Mouse (Mus musculus) forebrain, postnatal 0 days (tissue): ENCODE measurements at regions not wholly inside any gene's neighbourhood (a gene's known extent, or its start where the extent isn't known, plus 50 kb on each side); places are given as distances from the start of the nearest gene placed in this dataset.

Experiments
- ATAC-seq: fragments of 200-750 bp; cut with Nextera tagmentation; 2 replicates; pipeline ENCODE4 v1.8.0; 2017; ENCODE audit warnings: mild to moderate bottlenecking, moderate library complexity
- DNase-seq: peaks from one replicate; pipeline ENCODE4 v3.0.0-alpha.2; 2015
- H3K27ac ChIP-seq: fragments of 300-500 bp; sonication (generic); 2 replicates; pipeline ENCODE4 v1.5.1; 2014; ENCODE audit warnings: low read depth, mild to moderate bottlenecking, antibody characterized with exemption, low read length, moderate library complexity, mixed read lengths
- H3K27me3 ChIP-seq: fragments of 300-500 bp; sonication (generic); 2 replicates; pipeline ENCODE4 v1.6.1; 2014; ENCODE audit warnings: mild to moderate bottlenecking, low read length, mixed read lengths; ENCODE audit not compliant: insufficient read depth
- H3K36me3 ChIP-seq: fragments of 300-500 bp; sonication (generic); 2 replicates; pipeline ENCODE4 v1.6.1; 2014; ENCODE audit warnings: mild to moderate bottlenecking, moderate library complexity; ENCODE audit not compliant: insufficient read depth
- H3K4me1 ChIP-seq: fragments of 300-500 bp; sonication (generic); 2 replicates; pipeline ENCODE4 v1.6.1; 2014; ENCODE audit warnings: antibody characterized with exemption; ENCODE audit not compliant: insufficient read depth
- H3K4me2 ChIP-seq: fragments of 300-500 bp; sonication (generic); 2 replicates; pipeline ENCODE4 v1.6.1; 2014; ENCODE audit warnings: low read depth, mild to moderate bottlenecking, moderate library complexity
- H3K4me3 ChIP-seq: fragments of 300-500 bp; sonication (generic); 2 replicates; pipeline ENCODE4 v1.5.1; 2014; ENCODE audit warnings: low read depth, low read length, mixed read lengths
- H3K9ac ChIP-seq: fragments of 300-500 bp; sonication (generic); 2 replicates; pipeline ENCODE4 v1.6.1; 2014; ENCODE audit warnings: mild to moderate bottlenecking
- H3K9me3 ChIP-seq: fragments of 300-500 bp; sonication (generic); 2 replicates; pipeline ENCODE4 v1.6.1; 2016; ENCODE audit warnings: low read length
- CTCF ChIP-seq: sonication (generic); IDR thresholded peaks from 2 replicates; pipeline ENCODE4 v1.5.1; 2016; ENCODE audit warnings: antibody characterized with exemption, control low read depth, low read depth
- WGBS: fragments of 180-500 bp; shearing (Covaris S2); extraction: QIAGEN DNeasy Blood & Tissue Kit; methylation state at CpG from one replicate; pipeline ENCODE4 v1.1.7; 2014; 5-methylcytosine and 5-hydroxymethylcytosine counted together

DNA sequence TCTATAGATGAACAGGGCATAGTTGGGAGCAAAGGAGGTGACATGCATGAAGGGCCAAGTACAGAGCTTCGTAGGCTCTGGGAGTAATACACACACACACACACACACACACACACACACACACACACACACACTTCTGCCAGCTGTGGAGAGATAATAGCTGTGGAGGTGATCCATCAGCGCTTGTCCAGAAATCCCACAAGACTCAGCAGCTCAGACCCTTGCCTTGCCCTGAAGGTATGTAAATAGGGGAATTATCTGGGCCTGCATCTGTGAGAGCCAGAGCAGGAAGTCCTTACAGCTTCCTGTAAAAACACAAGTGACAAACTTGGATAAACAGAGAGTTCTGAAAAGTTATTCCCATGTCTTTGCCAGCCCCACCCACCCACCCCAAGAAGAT, 173.6 kb downstream of the Maf start:
- H3K36me3 ChIP-seq: no peaks in the 10 kb centered on the region
- no peak for ATAC-seq
- no peak overlapping the region for H3K27ac ChIP-seq
- WGBS: 84% methylated on average over 2 of the region's 2 CpGs
- no peak for TF ChIP-seq CTCF
- H3K9ac ChIP-seq: no peak overlapping the region
- no peak for DNase-seq
- no peak overlapping the region for H3K4me3 ChIP-seq
- no peaks in the 10 kb centered on the region for H3K9me3 ChIP-seq
- H3K4me1 ChIP-seq: no peaks in the 10 kb centered on the region
- H3K27me3 ChIP-seq: no peaks in the 10 kb centered on the region; the same call in 1 of the 2 replicates
- H3K4me2 ChIP-seq: no peak overlapping the region

DNA sequence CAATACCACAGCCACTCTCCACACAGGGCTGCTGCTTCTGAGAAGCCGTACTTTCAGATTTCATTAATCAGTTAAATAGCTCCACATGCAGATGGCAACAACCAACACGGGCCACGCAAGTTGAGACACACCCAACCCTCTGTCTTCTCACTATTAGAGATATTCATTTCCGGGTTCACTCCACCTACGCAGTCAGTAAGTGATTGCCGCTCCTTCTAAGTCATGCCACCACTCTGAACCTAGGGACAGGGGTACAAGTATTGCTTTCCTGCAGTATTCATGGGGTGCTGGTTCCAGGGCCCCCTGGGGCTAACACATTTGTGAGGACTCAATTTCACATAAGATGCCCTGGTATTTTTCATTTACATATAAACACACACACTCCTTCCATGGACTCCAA, 176.3 kb downstream of the Maf start:
- ATAC-seq (no peak), DNase-seq (no peak)
- WGBS: 92% methylated on average over 6 of the region's 6 CpGs
- Histone ChIP-seq H3K4me2 (no peak overlapping the region), H3K4me1 (no peaks in the 10 kb centered on the region), H3K9ac (no peak overlapping the region), H3K9me3 (no peaks in the 10 kb centered on the region), H3K36me3 (no peaks in the 10 kb centered on the region), H3K27ac (no peak overlapping the region), H3K4me3 (no peak overlapping the region), H3K27me3 (no peaks in the 10 kb centered on the region; the same call in 1 of the 2 replicates)
- no peak for TF ChIP-seq CTCF

DNA sequence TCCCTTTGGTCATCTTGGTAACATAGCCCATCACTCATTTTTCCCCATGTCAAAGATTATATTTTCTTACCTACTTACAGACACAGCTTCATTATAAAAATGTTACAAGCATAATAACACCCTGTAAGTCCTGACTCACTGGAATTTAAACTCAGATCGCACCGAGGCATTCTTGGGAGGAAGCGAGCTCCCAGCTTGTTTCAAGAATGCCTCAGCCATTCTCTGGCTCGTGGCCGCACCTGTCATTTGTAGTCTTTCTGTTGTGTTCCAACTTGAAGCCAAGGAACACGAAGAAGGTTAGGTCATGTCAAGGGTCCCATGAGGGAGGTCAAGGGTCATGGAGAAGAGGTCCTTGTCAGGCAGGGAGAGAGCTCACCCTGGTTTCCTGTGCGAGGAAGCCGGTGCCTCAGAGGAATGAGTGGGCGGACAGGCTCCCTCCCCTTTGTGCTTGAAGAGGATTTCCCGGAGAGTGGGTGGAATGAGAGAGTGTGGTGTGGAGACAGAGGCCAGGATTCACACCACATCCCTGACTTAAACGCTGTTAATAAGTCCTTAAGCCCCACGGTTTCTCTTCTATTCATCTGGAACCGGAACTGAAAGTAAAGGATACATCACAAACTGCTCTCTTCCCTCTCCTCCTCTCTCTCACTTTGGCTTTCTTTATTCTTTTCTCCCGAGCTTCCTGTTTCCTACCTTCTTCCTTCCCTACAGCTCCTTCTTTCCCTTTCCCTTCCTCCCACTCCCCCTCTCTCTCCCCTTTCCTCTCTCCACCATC, 177.8 kb downstream of the Maf start:
- H3K4me1 ChIP-seq: no peaks in the 10 kb centered on the region
- no peaks in the 10 kb centered on the region; the same call in 1 of the 2 replicates for H3K27me3 ChIP-seq
- H3K4me3 ChIP-seq: no peak overlapping the region
- H3K9me3 ChIP-seq: no peaks in the 10 kb centered on the region
- DNase-seq (no peak), ATAC-seq (no peak)
- H3K36me3 ChIP-seq: no peaks in the 10 kb centered on the region
- no peak overlapping the region for H3K9ac ChIP-seq
- no peak for TF ChIP-seq CTCF
- no peak overlapping the region for H3K27ac ChIP-seq
- WGBS: 62% methylated on average over 14 of the region's 14 CpGs
- H3K4me2 ChIP-seq: no peak overlapping the region

DNA sequence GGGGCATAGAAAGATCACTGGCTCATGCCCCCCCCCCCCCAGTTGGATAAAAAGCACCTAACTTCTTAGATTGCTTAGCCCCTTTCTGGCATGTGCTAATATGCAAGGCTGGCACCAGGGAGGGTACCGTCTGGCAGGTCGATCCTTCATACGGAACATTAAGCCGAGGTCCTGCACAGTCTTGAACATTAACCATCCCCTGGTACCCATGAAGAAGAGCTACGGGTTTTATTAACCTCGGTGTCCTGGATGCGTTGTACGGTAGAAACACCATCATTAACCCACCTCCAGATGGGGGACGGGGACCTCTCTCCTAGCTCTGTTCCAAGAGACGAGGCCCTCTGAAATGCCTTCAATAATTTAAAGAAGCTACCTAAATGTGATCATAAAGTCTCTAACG, 178.7 kb downstream of the Maf start:
- Histone ChIP-seq H3K4me2 (no peak overlapping the region), H3K9me3 (no peaks in the 10 kb centered on the region), H3K9ac (no peak overlapping the region), H3K27me3 (no peaks in the 10 kb centered on the region; the same call in 1 of the 2 replicates), H3K36me3 (no peaks in the 10 kb centered on the region), H3K4me1 (no peaks in the 10 kb centered on the region), H3K4me3 (no peak overlapping the region), H3K27ac (no peak overlapping the region)
- TF ChIP-seq CTCF: no peak
- WGBS: 95% methylated on average over 11 of the region's 11 CpGs
- DNase-seq: no peak
- ATAC-seq: no peak

DNA sequence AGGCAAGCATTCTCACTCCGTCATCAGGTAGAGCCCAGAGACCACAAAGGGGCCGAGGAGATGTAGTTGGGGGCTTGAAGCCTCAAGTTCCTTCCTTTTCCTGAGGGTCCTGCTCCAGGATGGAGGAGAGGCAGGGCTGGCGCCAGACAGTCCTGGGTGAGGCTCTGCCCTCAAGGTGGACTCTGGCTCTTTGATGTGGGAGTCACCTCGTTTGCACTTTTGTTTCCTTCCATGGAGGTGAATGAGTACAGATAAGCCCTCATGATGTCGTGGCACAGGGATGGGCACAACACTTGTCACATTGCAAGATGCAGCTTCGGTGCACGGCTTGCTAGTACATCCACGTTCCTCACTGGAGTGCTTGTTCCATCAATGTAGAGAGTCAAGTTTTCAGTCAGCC, 182.4 kb downstream of the Maf start:
- no peak for TF ChIP-seq CTCF
- H3K27me3 ChIP-seq: no peaks in the 10 kb centered on the region; the same call in 1 of the 2 replicates
- DNase-seq (no peak), ATAC-seq (no peak)
- H3K4me2 ChIP-seq: no peak overlapping the region
- no peak overlapping the region for H3K4me3 ChIP-seq
- H3K9ac ChIP-seq: no peak overlapping the region
- no peaks in the 10 kb centered on the region for H3K36me3 ChIP-seq
- no peak overlapping the region for H3K27ac ChIP-seq
- H3K4me1 ChIP-seq: no peaks in the 10 kb centered on the region
- WGBS: 86% methylated on average over 8 of the region's 8 CpGs
- H3K9me3 ChIP-seq: no peaks in the 10 kb centered on the region

DNA sequence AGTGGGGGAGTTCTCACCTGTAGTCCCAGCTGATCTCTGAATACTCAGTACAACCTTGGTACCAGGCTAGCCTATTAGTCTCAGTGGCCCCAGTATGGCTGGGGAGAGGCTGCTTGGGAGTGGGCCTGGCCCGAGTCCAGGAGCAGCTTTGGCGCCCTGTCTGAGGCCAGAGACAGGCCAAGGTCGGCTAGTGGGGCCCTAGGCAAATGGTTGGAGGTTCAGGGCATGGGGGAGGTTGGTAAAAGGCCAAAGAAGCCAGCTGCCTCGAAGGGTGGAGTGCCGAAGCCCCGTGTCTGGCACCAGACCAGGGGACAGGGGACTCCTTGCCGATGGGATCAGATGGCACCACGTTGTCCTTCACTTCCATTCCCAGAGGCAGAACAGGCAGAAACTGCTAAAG, 182.9 kb downstream of the Maf start:
- DNase-seq (no peak), ATAC-seq (no peak)
- Histone ChIP-seq H3K4me1 (no peaks in the 10 kb centered on the region), H3K4me3 (no peak overlapping the region), H3K27ac (no peak overlapping the region), H3K9me3 (no peaks in the 10 kb centered on the region), H3K36me3 (no peaks in the 10 kb centered on the region), H3K9ac (no peak overlapping the region), H3K27me3 (no peaks in the 10 kb centered on the region), H3K4me2 (no peak overlapping the region)
- TF ChIP-seq CTCF: no peak
- WGBS: 60% methylated on average over 8 of the region's 8 CpGs

DNA sequence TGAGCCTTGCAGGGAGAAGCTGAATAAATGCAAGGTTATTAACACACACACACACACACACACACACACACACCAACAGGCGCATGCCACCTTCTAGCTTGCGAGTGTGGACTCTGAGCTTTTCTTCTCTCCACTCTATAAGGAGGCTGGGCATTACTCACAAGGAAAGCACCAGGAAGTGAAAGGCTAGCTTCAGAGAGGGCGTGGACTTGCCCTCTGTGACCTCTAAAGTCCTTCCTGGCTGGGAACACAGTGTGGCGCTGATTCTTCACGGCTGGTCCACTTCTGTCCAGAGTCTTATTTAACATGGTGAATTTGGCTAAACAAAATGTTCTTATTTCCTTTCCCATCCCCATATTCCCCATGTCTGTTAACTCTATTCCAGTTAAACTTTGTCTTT, 185.1 kb downstream of the Maf start:
- DNase-seq (no peak), ATAC-seq (no peak)
- no peak overlapping the region for H3K4me2 ChIP-seq
- no peaks in the 10 kb centered on the region for H3K36me3 ChIP-seq
- H3K4me1 ChIP-seq: no peaks in the 10 kb centered on the region
- H3K27ac ChIP-seq: no peak overlapping the region
- no peaks in the 10 kb centered on the region for H3K27me3 ChIP-seq
- H3K9me3 ChIP-seq: no peaks in the 10 kb centered on the region
- H3K9ac ChIP-seq: no peak overlapping the region
- WGBS: 79% methylated on average over 5 of the region's 5 CpGs
- TF ChIP-seq CTCF: no peak
- H3K4me3 ChIP-seq: no peak overlapping the region
